Mouse (Mus musculus) megakaryocyte, adult 5-6 weeks (primary cell): ENCODE data around the gene Etl4. TPM values are rescaled to one million over a fixed set of nuclear protein-coding genes. Genes with fewer than 3 reads are reported as not detected.
"Not testable (repeated sequence)": the region's sequence is repeated elsewhere in the genome, so short reads cannot be mapped to it uniquely, and the experiment has no call there.

ENCODE experiments used
- ATAC-seq: 2 replicates; pipeline ENCODE4 v1.8.0; 2016; ENCODE audit warnings: mild to moderate bottlenecking, inconsistent platforms; ENCODE audit not compliant: poor library complexity, severe bottlenecking
- total RNA-seq, 2 experiments: library from RNA; stranded (forward) in 1 of 2; stranded (reverse) in 1 of 2; fragments of 153-499, 151-499 nt in 1 of 2; fragments of 221-1000, 200-1000 nt in 1 of 2; gene quantifications; 2 replicates each; pipeline versions ENCODE4 v1.2.3 to v1.2.4; 2015 to 2017

Etl4 gene
- total RNA-seq, 2 experiments from 2014 or later = 0.15 to 1.6 TPM

DNA sequence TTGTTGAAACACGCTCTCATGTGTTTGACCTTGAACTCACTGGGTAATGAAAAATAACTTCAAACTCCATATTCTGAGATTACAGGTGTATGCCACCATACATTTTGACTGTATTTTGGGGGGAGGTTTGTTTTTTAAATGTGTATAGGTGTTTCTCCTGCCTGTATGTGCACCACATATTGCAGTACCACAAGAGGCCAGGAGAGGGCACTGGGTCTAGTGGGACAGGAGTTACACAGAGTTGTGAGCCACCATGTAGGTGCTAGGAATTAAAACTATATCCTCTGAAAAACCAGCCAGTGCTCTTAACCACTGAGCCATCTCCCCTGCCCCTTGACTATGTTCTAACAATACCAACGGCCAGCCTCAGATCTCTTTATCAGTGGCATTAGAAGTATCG, 766.8 kb downstream of the Etl4 start:
- ATAC-seq = no peak

DNA sequence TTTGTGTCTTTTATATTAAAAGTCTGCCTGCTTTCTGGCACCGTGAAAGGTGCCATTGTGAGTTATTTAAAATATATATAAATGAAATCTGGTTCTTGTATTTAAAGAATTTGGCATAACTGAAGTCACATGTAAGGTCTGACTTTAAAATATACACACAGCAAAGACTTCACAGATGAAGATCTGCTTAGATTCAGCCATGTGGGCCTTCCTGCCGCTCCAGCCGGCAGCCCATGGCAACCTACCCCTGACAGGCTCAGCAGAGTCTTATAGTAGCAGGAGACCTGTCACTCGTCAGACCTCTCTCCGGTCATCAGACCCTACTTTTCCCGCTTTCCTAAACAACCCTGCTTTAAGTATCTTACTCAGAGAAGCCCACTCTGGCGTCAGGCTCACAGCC, 769.2 kb downstream of the Etl4 start:
- no peak for ATAC-seq

DNA sequence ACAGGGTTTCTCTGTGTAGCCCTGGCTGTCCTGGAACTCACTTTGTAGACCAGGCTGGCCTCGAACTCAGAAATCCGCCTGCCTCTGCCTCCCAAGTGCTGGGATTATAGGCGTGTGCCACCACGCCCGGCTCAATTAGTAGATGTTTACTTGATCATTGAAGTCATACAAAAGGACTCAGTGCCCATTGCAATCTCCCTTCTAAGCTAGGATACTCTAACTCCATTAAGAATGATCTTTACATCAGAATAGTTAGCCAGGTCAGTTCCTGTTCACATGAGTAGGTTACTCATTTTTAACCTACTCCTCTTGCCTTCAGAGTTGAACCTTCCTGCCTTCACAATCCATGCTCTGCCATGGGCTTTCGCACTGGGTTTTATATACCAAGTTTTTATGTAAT, 772.6 kb downstream of the Etl4 start:
- not testable (repeated sequence) for ATAC-seq

DNA sequence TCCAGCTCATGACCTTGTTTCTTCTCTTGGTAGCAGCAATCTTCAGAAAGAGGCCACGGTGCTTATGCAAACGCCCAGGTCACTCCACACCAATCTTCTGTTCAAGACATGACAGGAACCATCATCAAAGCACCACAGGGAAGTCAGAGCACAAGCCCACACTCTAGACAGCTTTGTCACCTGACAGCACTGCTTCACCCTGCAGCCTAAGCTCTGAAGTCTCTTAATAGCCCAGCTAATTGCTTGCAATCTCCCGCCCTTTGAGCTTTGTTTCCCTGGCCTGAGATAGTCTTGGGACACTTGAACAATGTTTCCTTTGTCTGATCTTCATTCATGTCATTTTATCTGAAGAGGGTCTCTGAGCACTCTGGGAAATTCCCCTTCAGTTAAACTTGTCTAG, 779.8 kb downstream of the Etl4 start:
- no peak for ATAC-seq

DNA sequence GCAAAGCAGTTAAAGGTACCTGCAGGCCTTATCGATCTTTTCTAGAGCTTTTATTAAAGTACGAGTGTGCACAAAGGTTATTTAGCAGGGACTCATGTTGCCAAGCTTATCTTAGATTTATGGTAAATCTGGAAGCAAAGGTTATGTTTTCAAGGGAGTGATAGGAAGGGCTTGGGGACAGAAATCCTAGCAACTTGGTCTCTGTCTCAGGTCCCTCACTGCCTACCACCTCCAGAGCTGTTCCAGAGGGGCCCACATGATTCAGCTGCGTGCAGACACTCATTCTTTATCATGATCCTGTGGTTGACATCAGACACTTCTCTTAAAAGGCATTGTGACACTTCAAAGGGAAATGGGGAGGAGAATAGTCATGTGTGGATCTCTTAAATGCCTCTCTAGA, 783.3 kb downstream of the Etl4 start:
- no peak for ATAC-seq

DNA sequence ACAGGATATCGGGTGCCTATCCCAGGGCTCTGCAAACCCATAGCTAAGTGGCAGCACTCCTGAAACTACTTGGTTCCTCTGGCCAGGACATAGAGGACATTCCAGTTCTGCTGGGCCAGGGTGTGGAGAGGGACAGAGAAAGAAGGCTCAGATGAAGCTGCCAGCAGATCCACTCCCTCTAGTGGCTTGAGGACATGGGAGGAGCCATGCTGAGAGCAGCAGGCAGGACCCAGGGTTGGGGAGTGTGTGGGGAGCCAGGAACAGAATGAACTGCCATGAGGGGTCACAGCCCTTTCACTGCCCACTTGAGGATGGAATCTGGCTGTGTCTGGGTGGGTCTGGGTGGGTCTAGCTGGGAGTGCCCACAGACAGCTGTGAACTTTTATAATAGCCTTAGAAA, 784.2 kb downstream of the Etl4 start:
- ATAC-seq = no peak

DNA sequence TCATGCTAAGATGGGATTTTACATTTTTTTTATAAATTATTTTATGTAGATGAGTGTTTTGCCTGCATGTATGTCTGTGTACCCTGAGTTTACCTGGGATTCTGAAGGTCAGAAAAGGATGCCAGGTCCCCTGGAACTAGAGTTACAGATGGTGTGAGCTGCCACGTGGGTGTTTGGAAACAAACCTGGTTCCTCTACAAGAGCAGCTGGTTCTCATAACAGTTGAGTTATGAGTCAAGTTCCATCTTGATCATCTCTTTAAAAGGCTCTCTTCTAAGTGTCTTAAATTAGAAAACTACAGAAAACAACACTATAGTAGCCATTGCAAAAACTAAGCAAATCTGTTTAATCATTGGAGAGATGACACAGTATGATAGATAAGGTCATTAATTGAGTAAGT, 788.1 kb downstream of the Etl4 start:
- ATAC-seq = no peak

DNA sequence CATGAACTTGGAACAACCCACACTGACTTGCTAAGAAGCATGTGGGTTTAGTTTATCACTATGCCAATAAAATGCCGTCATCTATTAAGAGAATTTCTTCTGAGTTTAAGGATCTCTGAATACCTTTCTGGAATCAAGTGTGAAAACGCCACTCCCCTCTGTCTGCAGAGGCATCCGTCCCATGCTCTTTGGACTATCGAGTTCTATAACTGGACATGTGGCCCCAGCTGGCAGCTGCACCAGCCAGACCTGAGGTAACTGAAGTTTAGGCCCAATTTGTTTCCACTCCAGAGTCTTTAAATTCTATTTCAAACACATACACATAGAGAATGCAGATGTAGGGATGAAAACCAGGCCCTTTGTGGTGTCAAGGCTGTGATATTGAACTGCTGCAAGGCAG, 795.5 kb downstream of the Etl4 start:
- no peak for ATAC-seq

DNA sequence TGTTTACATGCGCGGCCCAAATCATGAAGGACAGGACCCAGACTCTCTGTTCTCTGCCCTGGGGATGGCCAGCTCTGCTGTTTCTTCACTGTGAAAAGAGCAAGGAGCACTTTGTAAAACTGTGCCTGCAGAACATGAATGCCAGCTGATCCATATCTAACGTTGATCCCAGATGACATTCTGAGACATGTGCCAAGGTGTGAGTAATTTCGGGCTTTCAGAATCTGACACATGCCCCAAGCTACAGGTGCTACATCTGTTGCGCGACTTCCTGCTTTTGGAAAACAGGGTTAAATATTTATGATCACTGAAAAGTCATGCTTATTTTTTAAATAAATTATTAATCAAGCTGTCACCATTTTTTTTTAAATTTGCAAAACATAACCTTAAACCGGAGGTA, 801.0 kb downstream of the Etl4 start:
- no peak for ATAC-seq

DNA sequence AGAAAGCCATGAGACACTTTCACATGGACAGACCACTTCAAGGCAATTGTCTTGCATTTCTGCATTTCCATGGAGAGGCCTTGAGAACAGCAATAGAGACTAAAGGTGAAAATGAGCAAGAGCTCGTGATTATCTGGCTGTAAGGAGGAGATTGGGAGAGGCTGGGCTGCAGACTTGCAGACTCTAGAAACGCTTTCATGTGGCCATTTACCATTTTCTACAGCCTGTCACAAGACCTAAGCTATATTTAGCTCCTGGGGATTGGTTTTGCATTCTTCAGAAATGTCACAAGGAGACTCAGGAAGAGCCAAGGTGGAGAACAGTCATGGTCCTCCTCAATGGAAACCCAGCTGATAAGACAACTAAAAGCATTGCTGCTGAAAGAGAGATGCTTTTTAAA, 801.4 kb downstream of the Etl4 start:
- ATAC-seq = no peak

DNA sequence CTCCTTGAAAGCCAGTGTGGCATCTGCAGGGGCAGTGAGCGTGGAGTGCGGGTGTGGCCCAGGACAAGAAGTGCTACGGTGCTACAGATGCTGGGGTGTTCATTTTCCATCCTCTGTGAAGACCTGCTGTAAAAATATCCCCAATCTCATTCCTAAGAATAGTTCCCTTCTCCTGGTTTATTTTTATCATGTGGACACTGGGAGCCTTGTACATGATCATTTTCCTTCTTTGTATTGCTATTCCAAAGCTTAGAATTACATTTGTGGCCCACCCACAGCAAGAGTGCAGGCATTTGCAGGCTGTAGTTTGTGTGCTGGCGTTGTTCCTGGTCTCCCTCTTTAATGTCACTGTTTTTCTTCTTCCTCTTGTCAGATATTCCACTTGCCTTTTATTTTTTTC, 809.5 kb downstream of the Etl4 start:
- no peak for ATAC-seq

DNA sequence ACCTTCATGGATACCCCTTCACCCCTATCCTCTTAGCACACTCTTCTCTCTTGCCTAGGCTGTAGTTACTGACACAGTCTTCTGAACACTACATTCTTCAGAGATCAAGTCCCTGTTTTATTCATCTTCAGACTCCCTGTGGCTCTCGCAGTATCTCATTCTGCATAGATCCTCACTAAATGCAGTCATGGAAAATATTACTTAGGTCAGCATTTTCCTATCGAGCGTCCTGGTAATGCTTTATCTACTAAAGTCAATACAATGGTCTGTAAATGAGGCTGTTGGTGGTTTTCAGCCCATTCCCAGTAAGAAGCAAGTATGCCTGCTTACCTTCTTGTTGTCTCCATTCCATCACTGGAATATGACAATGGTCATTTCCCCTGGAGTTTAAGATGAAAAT, 811.5 kb downstream of the Etl4 start:
- ATAC-seq = no peak

DNA sequence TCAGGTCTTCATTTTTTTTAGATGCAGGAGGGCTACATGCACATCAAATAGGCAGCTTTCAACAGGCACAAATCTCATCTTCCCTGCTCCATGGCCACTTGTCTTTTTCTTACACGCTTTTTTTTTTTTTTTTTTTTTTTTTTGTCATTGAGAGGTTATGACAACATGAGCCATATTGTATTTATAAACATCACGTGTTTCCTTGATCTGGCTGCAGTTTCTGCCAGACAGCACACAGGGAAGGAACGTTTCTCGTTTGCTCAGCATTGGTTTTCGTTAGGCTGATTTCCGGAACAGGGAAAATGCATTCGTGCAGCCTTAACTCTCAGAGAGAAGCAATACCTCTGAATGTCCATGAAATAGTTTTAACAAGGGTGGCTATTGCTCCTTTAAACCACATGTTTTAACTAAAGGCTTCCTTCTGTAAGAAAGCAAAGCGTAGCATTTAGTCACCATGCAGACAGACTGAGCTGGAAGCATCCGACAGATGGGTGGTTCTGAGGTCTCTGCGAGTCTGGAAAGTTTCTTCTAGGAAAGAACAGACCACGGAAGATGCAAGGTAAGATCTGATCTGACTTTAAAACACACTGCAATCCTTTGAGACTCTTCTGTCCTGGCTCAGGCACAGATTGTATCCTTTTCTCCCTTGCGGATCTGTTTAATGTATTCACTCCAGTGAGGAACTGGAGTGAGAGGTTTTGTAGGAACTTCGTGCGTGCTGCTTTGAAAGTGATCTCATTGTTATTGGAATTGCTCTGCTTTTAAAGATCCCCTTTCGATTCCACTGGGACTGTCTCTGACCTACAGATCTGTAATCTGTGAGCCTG, 812.8 kb downstream of the Etl4 start:
- ATAC-seq = no peak

DNA sequence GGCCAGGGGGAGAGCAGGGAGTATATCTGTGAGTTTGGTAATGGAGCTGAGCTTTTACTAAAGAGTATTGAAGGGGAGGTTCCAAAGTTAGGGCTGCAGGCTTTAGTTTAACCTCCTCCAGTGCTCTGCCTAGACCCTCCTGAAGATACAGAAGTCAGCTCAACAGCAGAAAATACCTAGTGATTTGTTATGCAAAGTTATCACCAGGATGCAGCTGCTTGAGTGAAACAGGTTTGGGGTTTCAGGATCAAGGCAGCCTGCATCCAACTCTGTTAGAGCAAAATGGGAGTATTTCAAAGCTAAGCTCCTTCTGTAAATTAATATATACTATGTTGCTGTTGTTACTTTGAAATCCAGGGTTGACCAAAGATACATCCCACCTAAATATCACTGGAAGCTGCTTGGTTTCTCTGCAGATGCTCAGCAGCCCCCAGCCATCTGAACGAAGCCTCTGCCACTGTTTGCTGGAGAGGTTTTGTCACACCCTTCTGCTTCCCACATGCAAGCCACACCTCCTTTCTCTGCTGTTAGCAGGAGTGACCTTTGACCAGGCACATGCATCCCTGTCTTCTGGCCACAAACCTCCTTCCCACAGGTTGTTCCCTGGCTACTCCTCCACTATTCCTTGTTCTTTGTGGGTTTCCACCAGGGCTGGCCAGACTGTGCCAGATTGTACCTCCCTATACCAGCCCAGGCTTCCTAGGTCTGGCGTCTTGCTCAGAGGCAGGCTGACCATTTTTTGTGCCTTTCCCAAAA, 814.6 kb downstream of the Etl4 start:
- ATAC-seq = no peak

DNA sequence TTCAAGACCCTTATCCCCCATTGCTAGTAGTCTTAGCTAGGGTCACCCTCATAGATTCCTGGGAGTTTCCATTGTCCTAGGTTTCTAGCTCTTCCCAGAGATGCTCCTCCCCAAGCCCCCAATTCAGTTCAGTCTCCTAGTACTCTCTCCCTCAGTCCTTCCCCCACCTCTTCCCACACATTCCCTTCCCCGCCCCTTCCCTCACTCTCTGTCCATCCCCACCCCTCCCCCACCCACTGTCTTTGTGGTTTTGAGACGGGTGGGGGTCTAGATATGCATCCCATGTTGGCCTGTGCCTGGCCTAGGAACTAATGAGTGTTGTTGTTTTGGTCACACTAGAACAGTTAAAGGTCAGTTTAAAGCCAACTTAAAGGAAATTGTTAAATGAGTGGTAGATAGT, 817.4 kb downstream of the Etl4 start:
- ATAC-seq = no peak

DNA sequence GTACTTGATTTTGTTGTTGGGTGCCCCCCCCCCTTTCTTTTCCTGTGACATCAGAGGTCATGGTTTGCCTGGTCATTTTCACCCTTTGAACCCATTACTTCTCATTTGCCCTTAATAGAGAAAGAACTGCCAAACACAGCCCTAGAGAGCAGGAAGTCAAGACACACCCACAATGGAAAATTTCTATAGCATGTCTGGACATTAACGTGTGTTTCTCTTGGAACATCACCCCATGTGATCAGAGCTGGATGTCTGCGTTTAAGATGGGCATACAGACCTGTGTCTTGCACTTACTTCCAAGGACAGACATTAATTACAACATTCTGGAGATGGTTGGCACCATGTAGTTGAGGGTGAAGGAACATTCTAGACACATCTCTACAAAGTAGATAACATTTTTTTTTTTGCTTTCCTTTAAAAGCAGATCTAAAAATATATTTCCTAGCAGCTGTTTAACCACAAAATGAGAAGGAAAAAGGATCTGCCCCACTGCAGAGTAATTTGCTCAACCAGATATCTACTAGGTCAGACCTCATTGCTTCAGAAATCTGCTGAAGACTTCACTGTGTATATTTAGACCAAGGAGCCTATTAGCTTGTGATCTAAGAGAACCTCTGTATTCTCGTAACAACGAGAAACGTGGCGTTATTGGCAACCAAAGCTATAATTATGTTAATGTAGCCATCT, 818.3 kb downstream of the Etl4 start:
- ATAC-seq = no peak

DNA sequence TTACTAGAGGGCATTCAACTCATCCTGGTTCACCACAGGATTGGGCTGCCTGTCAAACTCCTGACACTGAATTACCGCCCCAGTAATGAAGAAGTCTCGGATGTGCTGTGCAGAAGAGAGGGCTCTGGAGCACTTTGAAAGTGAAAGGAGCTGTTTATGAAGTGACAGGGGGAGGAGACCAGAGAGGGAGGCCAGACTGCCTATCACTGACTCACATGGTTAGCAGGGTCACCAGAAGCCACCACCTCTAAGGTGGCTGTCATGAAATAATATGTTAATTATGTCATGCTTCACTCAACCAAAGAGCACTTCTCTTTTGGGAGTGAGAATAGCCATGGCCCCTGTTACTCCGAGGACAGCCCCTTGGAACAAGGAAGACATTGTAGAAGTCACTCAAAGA, 825.9 kb downstream of the Etl4 start:
- ATAC-seq = 0 out of 2 replicates have a peak, but pooled peaks have one; percentile 15

DNA sequence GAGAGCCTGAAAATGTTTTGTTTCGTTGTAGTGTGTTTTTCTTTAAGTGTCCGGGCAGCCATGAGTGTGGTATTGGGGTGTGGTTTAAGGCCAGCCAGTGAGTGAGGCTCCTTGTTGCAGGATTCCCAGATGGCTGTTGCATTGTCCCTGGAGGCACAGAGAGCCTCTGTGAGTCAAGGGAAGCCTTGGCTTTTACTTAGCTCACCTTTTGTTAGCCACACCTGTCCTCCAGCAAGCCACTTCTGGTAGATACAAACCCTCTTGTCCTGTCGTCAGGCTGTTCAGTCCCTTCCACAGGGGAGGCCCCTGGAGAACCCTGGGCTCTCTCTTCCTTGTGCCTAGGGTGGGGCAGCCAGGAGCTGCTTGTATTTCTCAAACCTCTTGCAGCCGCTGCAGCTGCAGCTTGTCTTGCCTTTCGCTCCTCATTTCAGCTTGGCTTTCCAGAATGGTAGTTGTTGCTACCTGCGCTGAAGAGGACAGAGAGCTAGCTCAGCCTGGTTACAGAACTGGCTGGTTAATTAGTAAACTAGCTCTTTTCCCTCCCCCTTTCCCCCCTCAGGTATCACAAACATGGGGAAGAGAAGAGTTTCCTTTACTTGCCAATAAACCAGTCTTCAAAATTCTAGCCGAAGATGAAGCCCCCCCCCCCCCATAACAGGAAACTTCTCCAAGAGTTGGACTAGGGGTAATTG, 826.9 kb downstream of the Etl4 start:
- ATAC-seq = no peak

DNA sequence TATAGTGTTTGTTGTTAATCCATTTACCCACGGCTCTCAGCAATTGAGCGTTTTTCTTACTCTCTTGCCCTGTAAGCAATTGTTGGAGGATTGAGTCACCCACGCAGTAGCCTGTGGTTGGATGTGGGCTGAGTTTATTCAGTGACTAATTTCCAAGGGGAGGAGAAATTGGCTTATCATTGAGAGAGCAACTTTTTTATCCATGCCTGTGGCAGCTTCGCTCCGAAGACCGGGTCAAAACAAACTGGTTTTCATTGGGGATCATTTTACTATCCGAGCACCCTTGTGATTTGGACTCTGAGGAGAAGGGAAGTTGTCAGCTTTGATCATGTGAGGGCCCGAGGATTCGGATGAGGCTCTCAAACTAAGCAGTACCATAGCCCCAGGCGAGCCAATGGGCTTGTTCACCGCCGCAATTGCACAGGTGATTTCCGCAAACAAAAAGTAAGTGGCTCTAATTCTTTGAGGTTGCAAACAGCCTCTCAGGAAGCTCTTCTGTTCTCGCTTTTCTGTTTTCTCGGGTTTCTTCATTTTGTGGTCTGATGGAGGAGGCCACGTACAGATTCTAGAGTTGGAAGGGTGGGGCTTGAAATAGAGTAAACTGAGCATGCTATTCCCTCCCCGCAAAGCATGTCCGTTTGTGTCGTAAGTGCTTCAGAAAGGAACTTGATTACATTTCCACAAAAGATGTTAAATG, 827.7 kb downstream of the Etl4 start:
- no peak; the same call in 1 of the 2 replicates for ATAC-seq

DNA sequence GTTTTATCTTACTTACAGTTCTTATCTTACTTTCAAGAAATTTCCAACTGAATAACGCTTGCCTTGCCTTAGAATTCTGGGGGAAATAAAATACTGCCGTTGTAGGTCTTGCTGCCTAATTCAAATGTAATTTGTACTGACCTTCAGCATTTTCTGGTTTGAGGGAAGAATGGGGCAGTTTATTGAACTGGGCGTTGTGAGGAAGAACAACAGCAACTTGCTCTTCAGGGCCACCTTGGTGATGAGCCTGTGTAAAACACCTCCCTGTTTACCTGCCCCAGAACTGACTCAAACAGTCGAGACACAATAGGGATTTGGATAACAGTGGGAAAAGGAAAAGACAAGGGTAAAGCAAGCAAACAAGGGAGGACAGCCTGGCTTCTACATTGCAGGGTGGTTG, 828.3 kb downstream of the Etl4 start:
- ATAC-seq = no peak

DNA sequence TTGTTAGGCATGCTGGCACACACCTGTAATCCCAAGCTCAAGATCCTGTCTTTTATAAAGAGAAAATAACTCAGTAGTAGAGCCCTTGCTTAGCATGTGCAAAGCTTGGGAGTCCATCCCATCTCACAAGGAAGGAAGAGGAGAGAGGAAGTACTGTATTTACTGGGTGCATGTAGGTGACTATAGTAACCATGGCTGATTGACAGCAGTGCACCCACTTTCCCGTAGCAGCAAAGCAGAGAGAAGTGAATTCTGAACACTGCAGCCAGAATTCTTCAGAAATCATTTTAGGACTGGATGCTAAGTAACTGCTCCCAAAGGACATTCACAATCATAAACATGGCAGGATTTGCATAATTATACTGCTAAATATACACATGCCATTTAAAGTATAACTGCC, 838.1 kb downstream of the Etl4 start:
- no peak for ATAC-seq
